Mouse (Mus musculus): ENCODE measurements around the gene Gpr161. TPM values are rescaled to one million over a fixed set of nuclear protein-coding genes. Genes with fewer than 3 reads are reported as not detected.

The Gpr161 gene
- 1 to 10 TPM; 7.5 to 8.6 TPM for total RNA-seq (2021)

- intact Hi-C loops (cut with DNase I), result no loop called here
Measured at GRCm38 (mm10) chr1:165295489-165295888, at the start of gene Gpr161. Gene Gpr161 (plus strand): TSS chr1:165295789.

GRCm38 (mm10) chr1:165246587-165246986 is 49.0 kb upstream of the Gpr161 start:
- intact Hi-C loops (cut with DNase I), result loop anchor here (5.0 kb wide), 1 partner anchor 211 kb away; no protein-coding TSS in a partner anchor
- DNase-seq (ENCODE audit: low spot score in 2 of 2), result no peak

More at GRCm38 (mm10) chr1:165295489-165295888, at the start of gene Gpr161:
- no peak for DNase-seq (ENCODE audit: low spot score in 2 of 2)

GRCm38 (mm10) chr1:165247085-165247484 is 48.5 kb upstream of the Gpr161 start:
- DNase-seq (ENCODE audit: low spot score in 2 of 2), result no peak
- intact Hi-C loops (cut with DNase I), result loop anchor here (5.0 kb wide), 1 partner anchor 210 kb away; no protein-coding TSS in a partner anchor

- no peak for DNase-seq (ENCODE audit: low spot score in 2 of 2)
- intact Hi-C loops (cut with DNase I), result loop anchor here (5.0 kb wide), 1 partner anchor 210 kb away; no protein-coding TSS in a partner anchor
Measured at GRCm38 (mm10) chr1:165247788-165248187, 47.8 kb upstream of the Gpr161 start.

- no peak for DNase-seq (ENCODE audit: low spot score in 2 of 2)
- intact Hi-C loops (cut with DNase I), result loop anchor here (5.0 kb wide), 1 partner anchor 208 kb away; no protein-coding TSS in a partner anchor
Measured at GRCm38 (mm10) chr1:165248842-165249241, 46.7 kb upstream of the Gpr161 start.

GRCm38 (mm10) chr1:165250546-165250945 is 45.0 kb upstream of the Gpr161 start:
- intact Hi-C loops (cut with DNase I), result no loop called here
- no peak for DNase-seq (ENCODE audit: low spot score in 2 of 2)

GRCm38 (mm10) chr1:165252027-165252671 is 43.4 kb upstream of the Gpr161 start:
- DNase-seq (ENCODE audit: low spot score in 2 of 2), result no peak
- intact Hi-C loops (cut with DNase I), result loop anchor here (2.0 kb wide), 1 partner anchor 69 kb away; no protein-coding TSS in a partner anchor

GRCm38 (mm10) chr1:165274946-165275345 is 20.6 kb upstream of the Gpr161 start:
- no peak for DNase-seq (ENCODE audit: low spot score in 2 of 2)
- intact Hi-C loops (cut with DNase I), result no loop called here

- intact Hi-C loops (cut with DNase I), result no loop called here
- DNase-seq (ENCODE audit: low spot score in 2 of 2), result no peak
Measured at GRCm38 (mm10) chr1:165280741-165281140, 14.8 kb upstream of the Gpr161 start.

- intact Hi-C loops (cut with DNase I), result no loop called here
Measured at GRCm38 (mm10) chr1:165281351-165282221, 14.0 kb upstream of the Gpr161 start.

GRCm38 (mm10) chr1:165282222-165282966 is 13.2 kb upstream of the Gpr161 start:
- intact Hi-C loops (cut with DNase I), result no loop called here
- no peak for DNase-seq (ENCODE audit: low spot score in 2 of 2)

More at GRCm38 (mm10) chr1:165281351-165282221, 14.0 kb upstream of the Gpr161 start:
- DNase-seq (ENCODE audit: low spot score in 2 of 2), result peak; percentile 15 to 50

GRCm38 (mm10) chr1:165282967-165283345 is 12.6 kb upstream of the Gpr161 start:
- DNase-seq (ENCODE audit: low spot score in 2 of 2), result no peak
- intact Hi-C loops (cut with DNase I), result no loop called here

- DNase-seq (ENCODE audit: low spot score in 2 of 2), result no peak
- intact Hi-C loops (cut with DNase I), result no loop called here
Measured at GRCm38 (mm10) chr1:165284096-165284495, 11.5 kb upstream of the Gpr161 start.

GRCm38 (mm10) chr1:165288165-165288564 is 7.4 kb upstream of the Gpr161 start:
- intact Hi-C loops (cut with DNase I), result no loop called here
- DNase-seq (ENCODE audit: low spot score in 2 of 2), result no peak

- intact Hi-C loops (cut with DNase I), result no loop called here
- no peak for DNase-seq (ENCODE audit: low spot score in 2 of 2)
Measured at GRCm38 (mm10) chr1:165289831-165290230, 5.8 kb upstream of the Gpr161 start.

GRCm38 (mm10) chr1:165291606-165292005 is 4.0 kb upstream of the Gpr161 start:
- DNase-seq (ENCODE audit: low spot score in 2 of 2), result no peak

GRCm38 (mm10) chr1:165301108-165301507 is 5.5 kb downstream of the Gpr161 start:
- no peak for DNase-seq (ENCODE audit: low spot score in 2 of 2)
- intact Hi-C loops (cut with DNase I), result no loop called here

More at GRCm38 (mm10) chr1:165291606-165292005, 4.0 kb upstream of the Gpr161 start:
- intact Hi-C loops (cut with DNase I), result no loop called here

- DNase-seq (ENCODE audit: low spot score in 2 of 2), result no peak
- intact Hi-C loops (cut with DNase I), result no loop called here
Measured at GRCm38 (mm10) chr1:165301567-165301966, 6.0 kb downstream of the Gpr161 start.

- intact Hi-C loops (cut with DNase I), result no loop called here
- DNase-seq (ENCODE audit: low spot score in 2 of 2), result peak; percentile 21 to 23
Measured at GRCm38 (mm10) chr1:165302455-165303208, 7.0 kb downstream of the Gpr161 start.

Measured in left cerebral cortex, postnatal 25 days (tissue).